Mouse (Mus musculus) ovary, adult 18-20 months (tissue): ENCODE results near the gene Ercc8.
A peak's percentile ranks its signal among the peaks of the same experiment; 100 is the strongest.

Source experiments
- DNase-seq: peaks from one replicate; pipeline ENCODE4 v3.0.0; 2022; ENCODE audit warnings: low spot score, mixed read lengths

Ercc8 gene

GRCm38 (mm10) chr13:108157732-108158464 lies 633 bp upstream of the Ercc8 start:
- peak; percentile 5 for DNase-seq

- DNase-seq = no peak
These were observed 677 bp downstream of the Ercc8 start for GRCm38 (mm10) chr13:108159241-108159575.

- no peak for DNase-seq
These were observed 1.4 kb downstream of the Ercc8 start for GRCm38 (mm10) chr13:108159963-108160362.

GRCm38 (mm10) chr13:108163912-108164311 lies 5.4 kb downstream of the Ercc8 start:
- no peak for DNase-seq

GRCm38 (mm10) chr13:108164621-108165020 lies 6.1 kb downstream of the Ercc8 start:
- DNase-seq = no peak

- DNase-seq = no peak
These were observed 11.5 kb downstream of the Ercc8 start for GRCm38 (mm10) chr13:108170002-108170401.

- no peak for DNase-seq
These were observed 12.0 kb downstream of the Ercc8 start for GRCm38 (mm10) chr13:108170511-108170910.

GRCm38 (mm10) chr13:108179618-108180017 lies 21.1 kb downstream of the Ercc8 start:
- no peak for DNase-seq

- DNase-seq = no peak
These were observed 22.3 kb downstream of the Ercc8 start for GRCm38 (mm10) chr13:108180821-108181220.

- no peak for DNase-seq
These were observed 26.3 kb downstream of the Ercc8 start for GRCm38 (mm10) chr13:108184743-108185255.

GRCm38 (mm10) chr13:108185530-108185929 lies 27.0 kb downstream of the Ercc8 start:
- no peak for DNase-seq

GRCm38 (mm10) chr13:108187994-108188393 lies 29.5 kb downstream of the Ercc8 start:
- no peak for DNase-seq

GRCm38 (mm10) chr13:108191074-108191720 lies 32.7 kb downstream of the Ercc8 start:
- no peak for DNase-seq

- DNase-seq = no peak
These were observed 36.9 kb downstream of the Ercc8 start for GRCm38 (mm10) chr13:108195474-108195873.

- DNase-seq = no peak
These were observed 46.3 kb downstream of the Ercc8 start for GRCm38 (mm10) chr13:108204857-108205256.

GRCm38 (mm10) chr13:108207447-108207846 lies 48.9 kb downstream of the Ercc8 start:
- no peak for DNase-seq

GRCm38 (mm10) chr13:108208090-108208489 lies 49.6 kb downstream of the Ercc8 start:
- no peak for DNase-seq

- DNase-seq = no peak
These were observed 52.4 kb downstream of the Ercc8 start for GRCm38 (mm10) chr13:108210960-108211359.

- DNase-seq = no peak
These were observed 54.0 kb downstream of the Ercc8 start for GRCm38 (mm10) chr13:108212397-108213018.

- peak; percentile 67 for DNase-seq
These were observed 55.6 kb downstream of the Ercc8 start, which contains the start of gene Elovl7 for GRCm38 (mm10) chr13:108214081-108214484. TSS of gene Elovl7 (plus strand) at chr13:108214404.

- DNase-seq = no peak
These were observed 56.1 kb downstream of the Ercc8 start for GRCm38 (mm10) chr13:108214485-108215107.

- no peak for DNase-seq
These were observed 56.8 kb downstream of the Ercc8 start for GRCm38 (mm10) chr13:108215231-108215780.
